Mouse (Mus musculus) c-Kit-positive CD71-positive TER-119-negative erythroid progenitor cells, embryonic 14.5 days (primary cell): ENCODE results near the gene Fbxw7.

Experiments
- DNase-seq: peaks from one replicate; pipeline ENCODE4 v3.0.0-alpha.2; 2013; ENCODE audit warnings: low read depth

Gene Fbxw7

GRCm38 (mm10) chr3:84814762-84815381 is at the start of gene Fbxw7:
TSS of gene Fbxw7 (plus strand) at chr3:84815268.
- no peak for DNase-seq

- no peak for DNase-seq
Observed at GRCm38 (mm10) chr3:84768940-84769339, 46.1 kb upstream of the Fbxw7 start.

GRCm38 (mm10) chr3:84769411-84769810 is 45.7 kb upstream of the Fbxw7 start:
- no peak for DNase-seq

- no peak for DNase-seq
Observed at GRCm38 (mm10) chr3:84770518-84770917, 44.5 kb upstream of the Fbxw7 start.

GRCm38 (mm10) chr3:84771980-84772379 is 43.1 kb upstream of the Fbxw7 start:
- DNase-seq, result peak; percentile 64

- DNase-seq, result no peak
Observed at GRCm38 (mm10) chr3:84774246-84775066, 40.6 kb upstream of the Fbxw7 start.

GRCm38 (mm10) chr3:84775067-84775423 is 40.0 kb upstream of the Fbxw7 start:
- no peak for DNase-seq

- no peak for DNase-seq
Observed at GRCm38 (mm10) chr3:84775577-84775976, 39.5 kb upstream of the Fbxw7 start.

GRCm38 (mm10) chr3:84776084-84776483 is 39.0 kb upstream of the Fbxw7 start:
- DNase-seq, result no peak

GRCm38 (mm10) chr3:84787914-84788313 is 27.2 kb upstream of the Fbxw7 start:
- DNase-seq, result no peak

- DNase-seq, result no peak
Observed at GRCm38 (mm10) chr3:84804036-84804435, 11.0 kb upstream of the Fbxw7 start.

- no peak for DNase-seq
Observed at GRCm38 (mm10) chr3:84806206-84806605, 8.9 kb upstream of the Fbxw7 start.

GRCm38 (mm10) chr3:84807826-84808225 is 7.2 kb upstream of the Fbxw7 start:
- DNase-seq, result no peak

GRCm38 (mm10) chr3:84808906-84809305 is 6.2 kb upstream of the Fbxw7 start:
- DNase-seq, result no peak

- DNase-seq, result no peak
Observed at GRCm38 (mm10) chr3:84810803-84811202, 4.3 kb upstream of the Fbxw7 start.

- no peak for DNase-seq
Observed at GRCm38 (mm10) chr3:84813436-84814156, 1.5 kb upstream of the Fbxw7 start.

- DNase-seq, result peak; percentile 100
Observed at GRCm38 (mm10) chr3:84814157-84814761, 809 bp upstream of the Fbxw7 start.

GRCm38 (mm10) chr3:84815461-84815860 is 393 bp downstream of the Fbxw7 start:
- DNase-seq, result no peak

GRCm38 (mm10) chr3:84816951-84817350 is 1.9 kb downstream of the Fbxw7 start:
- DNase-seq, result no peak

- no peak for DNase-seq
Observed at GRCm38 (mm10) chr3:84820654-84821201, 5.7 kb downstream of the Fbxw7 start.

GRCm38 (mm10) chr3:84825990-84826389 is 10.9 kb downstream of the Fbxw7 start:
- no peak for DNase-seq

GRCm38 (mm10) chr3:84826405-84826804 is 11.3 kb downstream of the Fbxw7 start:
- DNase-seq, result no peak
